Mouse (Mus musculus): ENCODE results near the gene Sccpdh. TPM values are rescaled to one million over a fixed set of nuclear protein-coding genes. Genes with fewer than 3 reads are reported as not detected.
"Not testable (repeated sequence)": the region's sequence is repeated elsewhere in the genome, so short reads cannot be mapped to it uniquely, and the experiment has no call there.

The Sccpdh gene
- polyA plus RNA-seq, 1 experiment from 2014 or later: 79.5 TPM

GRCm38 (mm10) chr1:179633414-179633752 lies 34.6 kb upstream of the Sccpdh start:
- WGBS: 15% methylated on average over 1 of the region's 1 CpGs

GRCm38 (mm10) chr1:179634159-179634558 lies 33.9 kb upstream of the Sccpdh start:
- ATAC-seq (replicated peaks; ENCODE audit: low FRiP score): no peak
- 87% methylated on average over 3 of the region's 3 CpGs for WGBS
- no peak overlapping the region for H3K4me3 ChIP-seq (ENCODE audit: low read depth, low read length)
- H3K27me3 ChIP-seq (ENCODE audit: control insufficient read depth, insufficient read depth, low read length): no peaks in the 10 kb centered on the region
- DNase-seq (ENCODE audit: low spot score): no peak
- H3K9ac ChIP-seq (ENCODE audit: low read length): no peak overlapping the region
- no peak overlapping the region for H3K27ac ChIP-seq (ENCODE audit: low read depth, low read length)
- no peaks in the 10 kb centered on the region for H3K9me3 ChIP-seq (ENCODE audit: control insufficient read depth, low read length)
- no peaks in the 10 kb centered on the region for H3K4me1 ChIP-seq (replicated peaks; ENCODE audit: control insufficient read depth, insufficient read depth, low read length)
- H3K4me2 ChIP-seq (ENCODE audit: low read depth, low read length, severe bottlenecking): no peak overlapping the region
- H3K36me3 ChIP-seq (ENCODE audit: control insufficient read depth, insufficient read depth, low read length): no peaks in the 10 kb centered on the region

More at GRCm38 (mm10) chr1:179633414-179633752, 34.6 kb upstream of the Sccpdh start:
- Histone ChIP-seq H3K4me3 (ENCODE audit: low read depth, low read length) (no peak overlapping the region), H3K36me3 (ENCODE audit: control insufficient read depth, insufficient read depth, low read length) (no peaks in the 10 kb centered on the region), H3K9me3 (ENCODE audit: control insufficient read depth, low read length) (no peaks in the 10 kb centered on the region), H3K9ac (ENCODE audit: low read length) (no peak overlapping the region), H3K27me3 (ENCODE audit: control insufficient read depth, insufficient read depth, low read length) (no peaks in the 10 kb centered on the region), H3K4me1 (replicated peaks; ENCODE audit: control insufficient read depth, insufficient read depth, low read length) (no peaks in the 10 kb centered on the region), H3K4me2 (ENCODE audit: low read depth, low read length, severe bottlenecking) (no peak overlapping the region), H3K27ac (ENCODE audit: low read depth, low read length) (no peak overlapping the region)
- no peak for ATAC-seq (replicated peaks; ENCODE audit: low FRiP score)
- DNase-seq (ENCODE audit: low spot score): no peak

GRCm38 (mm10) chr1:179642726-179643125 lies 25.3 kb upstream of the Sccpdh start:
- ATAC-seq (replicated peaks; ENCODE audit: low FRiP score): no peak
- no peak for DNase-seq (ENCODE audit: low spot score)
- H3K27ac ChIP-seq (ENCODE audit: low read depth, low read length): no peak overlapping the region
- H3K4me2 ChIP-seq (ENCODE audit: low read depth, low read length, severe bottlenecking): no peak overlapping the region
- H3K4me1 ChIP-seq (replicated peaks; ENCODE audit: control insufficient read depth, insufficient read depth, low read length): no peaks in the 10 kb centered on the region
- H3K9ac ChIP-seq (ENCODE audit: low read length): no peak overlapping the region
- no peaks in the 10 kb centered on the region for H3K9me3 ChIP-seq (ENCODE audit: control insufficient read depth, low read length)
- WGBS: 82% methylated on average over 4 of the region's 4 CpGs
- H3K36me3 ChIP-seq (ENCODE audit: control insufficient read depth, insufficient read depth, low read length): no peaks in the 10 kb centered on the region
- no peak overlapping the region for H3K4me3 ChIP-seq (ENCODE audit: low read depth, low read length)
- no peaks in the 10 kb centered on the region for H3K27me3 ChIP-seq (ENCODE audit: control insufficient read depth, insufficient read depth, low read length)

GRCm38 (mm10) chr1:179644151-179644550 lies 23.9 kb upstream of the Sccpdh start:
- H3K9ac ChIP-seq (ENCODE audit: low read length): no peak overlapping the region
- WGBS: 85% methylated on average over 3 of the region's 3 CpGs
- no peak for DNase-seq (ENCODE audit: low spot score)
- no peak overlapping the region for H3K4me2 ChIP-seq (ENCODE audit: low read depth, low read length, severe bottlenecking)
- ATAC-seq (replicated peaks; ENCODE audit: low FRiP score): no peak
- H3K4me1 ChIP-seq (replicated peaks; ENCODE audit: control insufficient read depth, insufficient read depth, low read length): no peaks in the 10 kb centered on the region
- no peaks in the 10 kb centered on the region for H3K36me3 ChIP-seq (ENCODE audit: control insufficient read depth, insufficient read depth, low read length)
- H3K4me3 ChIP-seq (ENCODE audit: low read depth, low read length): no peak overlapping the region
- H3K27ac ChIP-seq (ENCODE audit: low read depth, low read length): no peak overlapping the region
- H3K27me3 ChIP-seq (ENCODE audit: control insufficient read depth, insufficient read depth, low read length): no peaks in the 10 kb centered on the region
- no peaks in the 10 kb centered on the region for H3K9me3 ChIP-seq (ENCODE audit: control insufficient read depth, low read length)

- 66% methylated on average over 13 of the region's 13 CpGs for WGBS
- DNase-seq (ENCODE audit: low spot score) (peak; percentile 86), ATAC-seq (replicated peaks; ENCODE audit: low FRiP score) (peak; percentile 88)
- no peaks in the 10 kb centered on the region for H3K4me1 ChIP-seq (replicated peaks; ENCODE audit: control insufficient read depth, insufficient read depth, low read length)
- H3K4me2 ChIP-seq (ENCODE audit: low read depth, low read length, severe bottlenecking): 0 out of 2 replicates have a peak overlapping the region, but pooled peaks have one; percentile 24
- no peaks in the 10 kb centered on the region for H3K36me3 ChIP-seq (ENCODE audit: control insufficient read depth, insufficient read depth, low read length)
- H3K9ac ChIP-seq (ENCODE audit: low read length): no peak overlapping the region
- no peak overlapping the region for H3K27ac ChIP-seq (ENCODE audit: low read depth, low read length)
- no peaks in the 10 kb centered on the region for H3K27me3 ChIP-seq (ENCODE audit: control insufficient read depth, insufficient read depth, low read length)
- H3K4me3 ChIP-seq (ENCODE audit: low read depth, low read length): no peak overlapping the region
- H3K9me3 ChIP-seq (ENCODE audit: control insufficient read depth, low read length): no peaks in the 10 kb centered on the region
Observed at GRCm38 (mm10) chr1:179645101-179645979, 22.7 kb upstream of the Sccpdh start.

GRCm38 (mm10) chr1:179645980-179646268 lies 22.1 kb upstream of the Sccpdh start:
- no peaks in the 10 kb centered on the region for H3K27me3 ChIP-seq (ENCODE audit: control insufficient read depth, insufficient read depth, low read length)
- no peak; the same call in 1 of the 2 replicates for ATAC-seq (replicated peaks; ENCODE audit: low FRiP score)
- no peaks in the 10 kb centered on the region for H3K9me3 ChIP-seq (ENCODE audit: control insufficient read depth, low read length)
- H3K27ac ChIP-seq (ENCODE audit: low read depth, low read length): no peak overlapping the region
- H3K9ac ChIP-seq (ENCODE audit: low read length): no peak overlapping the region
- WGBS: 22% methylated on average over 4 of the region's 4 CpGs
- DNase-seq (ENCODE audit: low spot score): no peak
- no peaks in the 10 kb centered on the region for H3K36me3 ChIP-seq (ENCODE audit: control insufficient read depth, insufficient read depth, low read length)
- no peaks in the 10 kb centered on the region for H3K4me1 ChIP-seq (replicated peaks; ENCODE audit: control insufficient read depth, insufficient read depth, low read length)
- H3K4me2 ChIP-seq (ENCODE audit: low read depth, low read length, severe bottlenecking): 0 out of 2 replicates have a peak overlapping the region, but pooled peaks have one; percentile 24
- H3K4me3 ChIP-seq (ENCODE audit: low read depth, low read length): no peak overlapping the region

- not testable (repeated sequence) for H3K9ac ChIP-seq (ENCODE audit: low read length); H3K36me3 ChIP-seq (ENCODE audit: control insufficient read depth, insufficient read depth, low read length); H3K27me3 ChIP-seq (ENCODE audit: control insufficient read depth, insufficient read depth, low read length); H3K4me3 ChIP-seq (ENCODE audit: low read depth, low read length); H3K4me1 ChIP-seq (replicated peaks; ENCODE audit: control insufficient read depth, insufficient read depth, low read length); H3K4me2 ChIP-seq (ENCODE audit: low read depth, low read length, severe bottlenecking); ATAC-seq (replicated peaks; ENCODE audit: low FRiP score); H3K27ac ChIP-seq (ENCODE audit: low read depth, low read length); H3K9me3 ChIP-seq (ENCODE audit: control insufficient read depth, low read length); DNase-seq (ENCODE audit: low spot score)
- 71% methylated on average over 4 of the region's 5 CpGs for WGBS
Observed at GRCm38 (mm10) chr1:179648678-179649077, 19.3 kb upstream of the Sccpdh start.

- Histone ChIP-seq H3K4me3 (ENCODE audit: low read depth, low read length) (no peak overlapping the region), H3K36me3 (ENCODE audit: control insufficient read depth, insufficient read depth, low read length) (no peaks in the 10 kb centered on the region), H3K4me1 (replicated peaks; ENCODE audit: control insufficient read depth, insufficient read depth, low read length) (no peaks in the 10 kb centered on the region), H3K27ac (ENCODE audit: low read depth, low read length) (no peak overlapping the region), H3K27me3 (ENCODE audit: control insufficient read depth, insufficient read depth, low read length) (no peaks in the 10 kb centered on the region), H3K9ac (ENCODE audit: low read length) (no peak overlapping the region), H3K9me3 (ENCODE audit: control insufficient read depth, low read length) (no peaks in the 10 kb centered on the region), H3K4me2 (ENCODE audit: low read depth, low read length, severe bottlenecking) (no peak overlapping the region)
- 83% methylated on average over 3 of the region's 3 CpGs for WGBS
- no peak for DNase-seq (ENCODE audit: low spot score)
- no peak for ATAC-seq (replicated peaks; ENCODE audit: low FRiP score)
Observed at GRCm38 (mm10) chr1:179649324-179649723, 18.7 kb upstream of the Sccpdh start.

- Histone ChIP-seq H3K36me3 (ENCODE audit: control insufficient read depth, insufficient read depth, low read length) (no peaks in the 10 kb centered on the region), H3K27me3 (ENCODE audit: control insufficient read depth, insufficient read depth, low read length) (no peaks in the 10 kb centered on the region), H3K4me2 (ENCODE audit: low read depth, low read length, severe bottlenecking) (no peak overlapping the region), H3K4me3 (ENCODE audit: low read depth, low read length) (no peak overlapping the region), H3K4me1 (replicated peaks; ENCODE audit: control insufficient read depth, insufficient read depth, low read length) (no peaks in the 10 kb centered on the region), H3K27ac (ENCODE audit: low read depth, low read length) (no peak overlapping the region), H3K9me3 (ENCODE audit: control insufficient read depth, low read length) (no peaks in the 10 kb centered on the region), H3K9ac (ENCODE audit: low read length) (no peak overlapping the region)
- ATAC-seq (replicated peaks; ENCODE audit: low FRiP score) (no peak), DNase-seq (ENCODE audit: low spot score) (no peak)
- WGBS: 81% methylated on average over 4 of the region's 4 CpGs
Observed at GRCm38 (mm10) chr1:179650284-179650683, 17.7 kb upstream of the Sccpdh start.

Data from forebrain, embryonic 11.5 days (tissue).